Mouse (Mus musculus): ENCODE data around the gene Txnrd2.

Gene Txnrd2

DNA sequence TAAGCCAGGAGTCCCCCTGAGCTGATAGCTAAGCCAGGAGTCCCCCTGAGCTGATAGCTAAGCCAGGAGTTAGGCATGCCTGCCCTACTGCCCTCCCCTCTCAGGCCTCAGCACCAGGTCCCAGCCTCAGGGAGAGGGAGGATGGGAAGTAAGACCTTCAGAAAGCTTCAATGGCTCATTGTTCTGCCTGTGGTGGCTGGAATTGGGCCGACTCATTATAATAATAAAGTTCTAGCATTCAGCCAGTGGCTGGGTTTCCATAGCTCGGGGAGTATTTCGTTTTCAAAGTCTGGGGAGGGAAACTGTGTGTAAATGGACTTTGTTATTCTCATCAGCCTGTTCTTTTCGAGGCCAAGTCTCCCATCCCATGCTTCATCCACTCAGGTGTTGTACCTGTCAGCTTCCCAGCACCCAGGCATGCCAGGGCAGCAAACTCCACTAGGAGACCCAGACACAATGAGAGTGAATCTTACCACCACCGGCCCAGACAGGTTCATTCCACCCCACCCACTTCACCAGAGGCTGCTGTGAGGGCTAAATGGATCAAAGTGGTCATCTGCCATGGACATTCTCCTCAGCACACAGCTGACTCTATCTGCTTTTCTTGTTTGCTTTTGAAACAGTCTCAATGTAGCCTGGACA lies 58.7 kb downstream of the Txnrd2 start:
- DNase-seq (ENCODE audit: low read depth), result no peak

GRCm38 (mm10) chr16:18486126-18486525 lies 59.9 kb downstream of the Txnrd2 start:
- DNase-seq (ENCODE audit: low read depth), result peak; percentile 29

DNA sequence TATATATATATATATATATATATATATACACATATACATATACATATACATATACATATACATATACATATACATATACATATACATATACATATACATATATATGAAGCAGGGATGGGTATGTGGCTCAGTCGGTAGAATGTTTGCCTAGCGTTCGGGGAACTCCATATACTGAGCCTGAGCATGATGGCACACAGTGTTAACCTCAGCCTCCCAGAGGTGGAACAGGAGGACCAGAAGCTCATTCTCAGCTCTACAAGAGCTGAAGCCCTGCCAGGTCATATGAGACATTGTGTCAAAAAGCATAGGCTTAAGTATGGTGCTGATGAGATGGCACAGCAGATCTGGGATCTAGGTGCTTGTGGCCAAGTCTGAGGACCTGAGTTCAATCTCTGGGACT lies 64.1 kb downstream of the Txnrd2 start:
- no peak for DNase-seq (ENCODE audit: low read depth)

DNA sequence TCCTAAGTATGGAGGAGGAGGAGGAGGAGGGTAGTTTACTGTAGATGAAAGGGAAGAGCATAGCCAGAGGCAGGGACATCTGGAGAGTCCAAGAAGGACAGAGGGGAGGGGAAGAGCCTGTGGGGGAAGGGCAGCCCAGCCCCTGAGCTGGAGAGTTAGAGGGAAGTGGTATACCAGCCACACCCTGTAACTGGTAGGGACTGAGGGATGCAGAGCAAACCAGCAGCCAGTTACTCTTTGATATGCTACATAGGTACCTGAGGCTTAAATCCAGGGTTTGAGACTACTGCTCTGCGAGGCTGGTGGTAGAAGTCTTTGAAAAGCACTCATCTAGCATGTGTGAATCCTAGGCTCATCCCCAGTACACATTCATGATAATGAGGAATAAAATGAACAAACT lies 64.7 kb downstream of the Txnrd2 start:
- DNase-seq (ENCODE audit: low read depth), result no peak

DNA sequence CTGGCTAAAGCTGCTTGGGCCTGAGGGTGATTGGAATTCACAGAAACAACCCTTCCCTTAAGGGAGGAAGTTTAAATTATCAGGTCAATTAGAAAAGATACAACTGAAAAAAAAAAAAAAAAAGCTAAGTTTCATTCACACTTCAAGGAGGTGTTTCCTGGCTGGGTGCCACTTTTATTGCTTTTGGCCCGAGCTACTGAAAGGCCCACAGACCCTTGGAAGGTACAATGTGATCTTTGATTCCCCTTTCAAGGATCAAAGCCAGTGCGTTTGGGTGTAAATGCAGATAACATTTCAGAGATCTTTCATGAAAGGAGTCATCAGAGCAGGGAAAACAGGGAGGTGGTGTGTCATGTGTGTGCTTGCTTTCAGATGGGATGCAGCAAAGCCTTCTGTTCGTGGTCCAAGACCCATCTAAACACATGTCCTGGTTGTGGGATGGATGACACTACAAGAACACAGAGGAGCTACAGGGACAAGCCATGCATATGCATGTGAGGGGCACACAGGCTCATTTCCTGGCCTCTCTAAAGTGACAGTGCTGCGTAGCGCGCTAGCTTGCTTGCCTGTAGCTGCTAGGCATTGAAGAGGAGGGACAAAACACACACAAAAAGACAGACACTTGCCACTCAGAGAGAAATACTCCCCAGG lies 71.8 kb downstream of the Txnrd2 start:
- peak; percentile 67 for DNase-seq (ENCODE audit: low read depth)

DNA sequence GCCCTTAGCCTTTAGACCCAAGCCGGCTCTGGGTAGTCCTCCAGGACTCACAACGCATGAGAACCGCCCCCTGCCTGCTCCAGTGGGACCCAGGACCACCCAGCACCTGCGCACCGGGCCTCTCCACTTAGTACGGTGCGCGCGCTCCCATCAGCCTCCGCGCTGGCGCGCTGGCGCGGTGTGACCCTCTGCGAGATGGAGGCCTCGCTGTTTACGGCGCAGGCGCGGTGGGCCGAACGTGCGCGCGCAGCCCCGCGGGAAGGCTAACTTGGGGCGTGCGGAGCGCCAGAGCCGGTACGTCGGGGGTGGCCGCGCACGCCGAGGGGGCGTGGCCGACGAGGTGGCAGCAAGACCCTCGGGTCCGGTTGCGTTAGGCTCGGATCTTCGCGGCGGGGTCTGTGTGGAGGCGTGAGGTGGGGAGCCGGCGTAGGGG lies 72.4 kb downstream of the Txnrd2 start, which contains the start of the genes Gnb1l and Rtl10:
TSS of gene Gnb1l (plus strand) at position 156 of the 433 bp plus-strand sequence.
TSS of gene Rtl10 (plus strand) at position 344 of the 433 bp plus-strand sequence.
- DNase-seq (ENCODE audit: low read depth), result peak; percentile 94

GRCm38 (mm10) chr16:18498996-18499395 lies 72.8 kb downstream of the Txnrd2 start:
- no peak for DNase-seq (ENCODE audit: low read depth)

DNA sequence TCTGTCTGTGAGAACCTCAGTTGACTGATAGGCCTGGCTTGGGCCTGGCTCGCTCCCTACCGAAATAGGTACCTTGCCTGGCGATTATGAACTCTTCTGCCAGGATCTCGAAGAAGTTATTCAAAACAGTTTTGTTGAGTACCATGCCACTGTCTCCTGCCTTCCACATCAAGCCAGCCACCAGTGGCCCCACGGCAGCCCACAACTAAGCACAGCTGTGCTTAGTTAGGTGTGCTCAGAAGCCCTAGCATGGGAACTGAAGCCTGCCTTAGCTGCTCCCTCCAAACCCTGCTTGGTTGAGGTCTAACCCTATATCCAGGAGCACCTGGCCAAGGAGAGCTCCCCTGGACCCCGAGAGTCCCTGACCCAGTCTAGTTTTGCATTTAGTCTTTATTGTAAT lies 75.3 kb downstream of the Txnrd2 start:
- no peak for DNase-seq (ENCODE audit: low read depth)

DNA sequence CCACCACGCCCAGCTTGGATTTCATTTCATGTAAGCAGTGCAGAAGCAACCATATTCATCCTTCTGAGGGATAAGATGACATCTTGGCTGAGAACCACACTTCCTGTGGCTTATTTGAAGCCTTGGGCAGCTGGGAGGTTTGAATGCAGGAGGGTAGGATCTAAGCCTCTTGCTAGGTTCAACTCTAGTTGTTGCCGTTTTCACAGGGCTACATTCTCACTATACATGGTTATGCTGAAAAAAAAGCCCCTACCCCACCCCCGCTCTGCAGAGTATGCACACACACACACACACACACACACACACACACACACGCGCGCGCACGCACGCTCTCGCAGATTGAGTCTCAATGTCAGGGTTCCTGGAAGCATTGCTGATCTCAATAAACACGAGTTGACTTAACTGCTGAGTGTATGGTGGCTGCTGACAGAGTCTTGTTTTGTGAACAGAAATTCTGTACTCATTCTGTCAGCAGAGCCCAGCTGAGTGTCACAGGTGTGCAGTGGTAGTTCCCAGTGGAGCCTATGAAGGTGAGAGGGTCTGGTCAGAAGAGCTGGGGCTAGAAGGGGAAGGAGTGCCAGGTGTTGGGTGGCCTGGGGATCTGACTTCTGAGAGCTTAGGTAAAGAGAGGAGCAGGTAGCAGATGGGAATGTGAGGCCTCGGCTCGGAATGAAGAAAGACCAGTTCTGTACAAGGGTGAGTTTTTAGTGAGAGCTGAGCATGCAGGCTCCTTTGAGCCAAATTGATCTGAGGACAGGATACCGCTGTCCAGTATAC lies 77.6 kb downstream of the Txnrd2 start:
- peak; percentile 17 for DNase-seq (ENCODE audit: low read depth)

DNA sequence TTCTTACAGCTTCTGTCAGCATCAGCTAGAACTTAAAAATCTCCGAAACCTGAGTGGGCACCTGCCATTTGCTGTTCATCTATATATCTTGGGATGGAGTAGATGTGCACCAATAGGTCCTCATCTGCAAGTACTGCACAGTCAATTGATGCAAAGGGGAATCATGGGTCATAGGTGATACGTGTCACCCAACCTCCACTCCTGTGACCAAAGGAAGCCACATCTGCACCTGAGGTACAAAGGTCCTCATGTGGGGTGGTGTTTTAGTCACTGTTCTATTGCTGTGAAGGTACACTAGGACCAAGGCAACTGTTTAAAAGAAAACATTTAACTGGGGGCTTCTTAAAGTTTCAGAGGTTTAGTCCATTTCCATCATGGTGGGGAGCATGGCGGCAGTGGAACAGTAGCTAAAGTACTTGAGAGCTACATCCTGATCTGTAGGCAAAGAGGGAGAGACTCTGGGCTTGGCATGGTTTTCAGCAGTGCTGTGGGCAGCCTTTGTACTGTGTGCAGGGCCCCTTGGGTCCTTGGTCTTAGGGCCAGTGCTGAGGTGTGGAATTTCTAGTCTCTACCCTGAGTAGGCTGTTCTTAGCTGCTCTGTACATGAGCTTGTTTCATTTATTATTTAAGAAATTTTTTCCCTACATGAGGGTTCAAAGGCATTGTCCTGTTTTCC lies 80.5 kb downstream of the Txnrd2 start:
- DNase-seq (ENCODE audit: low read depth), result no peak

GRCm38 (mm10) chr16:18507200-18507549 lies 81.0 kb downstream of the Txnrd2 start:
- DNase-seq (ENCODE audit: low read depth), result no peak

- no peak for DNase-seq (ENCODE audit: low read depth)
Observed at GRCm38 (mm10) chr16:18511741-18512140, 85.6 kb downstream of the Txnrd2 start.

DNA sequence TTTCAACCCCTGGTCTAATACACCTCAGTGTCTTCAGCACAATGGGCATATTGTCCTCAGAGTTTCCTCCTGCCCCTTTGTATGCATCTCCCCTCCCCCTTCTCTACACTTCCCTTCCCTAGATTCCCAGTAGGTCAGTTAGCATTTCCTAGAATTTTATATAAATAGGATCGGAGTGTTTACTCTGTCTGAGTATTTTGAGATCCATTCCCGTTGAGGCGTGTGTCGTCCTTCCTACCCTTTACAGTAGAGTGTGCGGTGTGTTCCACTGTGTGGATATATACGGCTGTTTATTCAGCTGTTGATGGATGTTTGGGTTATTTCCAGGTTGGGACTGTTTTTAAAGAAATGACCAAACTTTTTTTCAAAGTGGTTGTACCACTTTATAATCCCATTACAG lies 87.3 kb downstream of the Txnrd2 start:
- DNase-seq (ENCODE audit: low read depth), result no peak

GRCm38 (mm10) chr16:18518091-18518490 lies 91.9 kb downstream of the Txnrd2 start:
- peak; percentile 55 for DNase-seq (ENCODE audit: low read depth)

GRCm38 (mm10) chr16:18523563-18524245 lies 97.5 kb downstream of the Txnrd2 start:
- no peak for DNase-seq (ENCODE audit: low read depth)

DNA sequence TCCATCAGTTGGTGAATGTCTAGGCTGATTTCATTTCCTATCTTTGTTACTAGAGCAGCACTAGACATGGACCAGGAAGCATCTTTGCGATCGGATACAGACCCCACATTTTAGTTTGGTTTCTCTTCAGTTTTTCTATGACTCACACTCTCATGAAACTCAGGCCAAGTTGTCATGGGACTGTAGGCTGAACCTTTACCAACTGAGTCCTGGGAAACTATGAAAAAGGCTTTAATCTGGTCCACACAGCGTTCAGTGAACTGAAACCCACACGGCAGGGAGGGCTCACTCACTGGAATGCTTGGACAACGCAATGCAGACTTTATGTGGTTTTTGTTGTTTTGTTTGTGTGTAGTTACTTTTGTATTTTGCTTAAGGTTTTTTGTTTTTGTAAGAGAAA lies 102.5 kb downstream of the Txnrd2 start:
- no peak for DNase-seq (ENCODE audit: low read depth)
